Mouse (Mus musculus): ENCODE measurements around the gene Fibp.

- no peak for TF ChIP-seq CTCF (IDR thresholded peaks at IDR 0.05; ENCODE audit: low read depth)
- no peak for TF ChIP-seq EP300 (optimal IDR thresholded peaks at IDR 0.05)
Measured at GRCm38 (mm10) chr19:5430408-5430807, 30.0 kb upstream of the Fibp start.

Data from stomach, postnatal 0 days (tissue).